Mouse (Mus musculus) testis, adult 2 months (tissue): ENCODE measurements around the gene C2cd4c. TPM values are rescaled to one million over a fixed set of nuclear protein-coding genes. Genes with fewer than 3 reads are reported as not detected.

ENCODE experiments used
- H3K27ac ChIP-seq: fragments of 200-500 bp; 2 replicates; pipeline ENCODE4 v1.5.1; 2012; ENCODE audit warnings: low read depth, low read length; ENCODE audit not compliant: control insufficient read depth, insufficient read depth
- H3K27me3 ChIP-seq: fragments of 200-500 bp; 2 replicates; pipeline ENCODE4 v1.6.1; 2012; ENCODE audit warnings: mild to moderate bottlenecking, low read length, moderate library complexity; ENCODE audit not compliant: control insufficient read depth, insufficient read depth
- H3K36me3 ChIP-seq: fragments of 200-500 bp; 2 replicates; pipeline ENCODE4 v1.6.1; 2012; ENCODE audit warnings: mild to moderate bottlenecking, low read length; ENCODE audit not compliant: control insufficient read depth, insufficient read depth
- H3K4me1 ChIP-seq: fragments of 200-500 bp; 2 replicates; pipeline ENCODE4 v1.6.1; 2012; ENCODE audit warnings: low read length; ENCODE audit not compliant: control insufficient read depth, insufficient read depth
- H3K4me3 ChIP-seq: fragments of 200-500 bp; 2 replicates; pipeline ENCODE4 v1.5.1; 2012; ENCODE audit warnings: low read depth, mild to moderate bottlenecking, low read length, moderate library complexity, mixed read lengths; ENCODE audit not compliant: control insufficient read depth
- CTCF ChIP-seq: fragments of 200-500 bp; IDR thresholded peaks from 2 replicates; pipeline ENCODE4 v1.5.1; 2012; ENCODE audit warnings: low read depth, mild to moderate bottlenecking, inconsistent platforms, low read length, moderate library complexity; ENCODE audit not compliant: control insufficient read depth, insufficient read depth, insufficient replicate concordance
- POLR2A ChIP-seq: fragments of 200-500 bp; IDR thresholded peaks from 2 replicates; pipeline ENCODE4 v1.6.1; 2012; ENCODE audit warnings: low read depth, mild to moderate bottlenecking, inconsistent platforms, low read length, moderate library complexity; ENCODE audit not compliant: control insufficient read depth
- polyA plus RNA-seq: library from polyadenylated mRNA; depleted of rRNA; stranded (reverse); fragments of >200 nt; gene quantifications from 2 replicates; pipeline ENCODE4 v1.2.3, GENCODE M21; 2012; rRNA removed

C2cd4c gene
- polyA plus RNA-seq, 1 experiment: 1.5 TPM

DNA sequence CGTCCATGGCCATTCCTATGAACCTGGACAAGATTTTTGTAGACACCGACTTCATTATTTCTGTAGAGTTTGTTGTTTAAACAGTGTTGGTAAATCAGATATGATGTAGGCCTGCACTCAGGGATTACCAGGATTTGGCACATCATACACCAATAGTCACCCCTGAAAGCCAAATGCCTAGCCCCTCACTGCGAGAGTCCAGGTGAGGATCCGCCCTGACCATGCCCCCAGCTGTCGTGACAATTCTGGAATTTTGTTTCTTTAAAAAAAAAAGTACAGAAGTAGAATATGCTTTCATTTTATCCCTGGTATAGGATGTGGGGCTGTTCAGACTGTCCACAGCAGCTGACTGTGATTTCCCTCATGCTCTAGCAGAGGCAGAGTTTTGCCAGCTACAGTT lies 43.9 kb downstream of the C2cd4c start:
- TF ChIP-seq POLR2A (no peak), CTCF (no peak)
- Histone ChIP-seq H3K36me3 (no peaks in the 10 kb centered on the region), H3K27ac (no peak overlapping the region), H3K4me3 (no peak overlapping the region), H3K27me3 (no peaks in the 10 kb centered on the region), H3K4me1 (no peaks in the 10 kb centered on the region)

- Histone ChIP-seq H3K4me1 (peaks cover 6% of the 10 kb centered on the region), H3K27ac (no peak overlapping the region), H3K27me3 (no peaks in the 10 kb centered on the region), H3K4me3 (no peak overlapping the region), H3K36me3 (no peaks in the 10 kb centered on the region)
- TF ChIP-seq CTCF: no peak
- no peak for TF ChIP-seq POLR2A
These were observed 54.1 kb downstream of the C2cd4c start for GRCm38 (mm10) chr10:79559716-79560115.

- Histone ChIP-seq H3K27ac (no peak overlapping the region), H3K36me3 (no peaks in the 10 kb centered on the region), H3K4me3 (no peak overlapping the region), H3K4me1 (peaks cover 24% of the 10 kb centered on the region), H3K27me3 (no peaks in the 10 kb centered on the region)
- TF ChIP-seq POLR2A: no peak
These were observed 56.3 kb downstream of the C2cd4c start for GRCm38 (mm10) chr10:79557496-79557895.

DNA sequence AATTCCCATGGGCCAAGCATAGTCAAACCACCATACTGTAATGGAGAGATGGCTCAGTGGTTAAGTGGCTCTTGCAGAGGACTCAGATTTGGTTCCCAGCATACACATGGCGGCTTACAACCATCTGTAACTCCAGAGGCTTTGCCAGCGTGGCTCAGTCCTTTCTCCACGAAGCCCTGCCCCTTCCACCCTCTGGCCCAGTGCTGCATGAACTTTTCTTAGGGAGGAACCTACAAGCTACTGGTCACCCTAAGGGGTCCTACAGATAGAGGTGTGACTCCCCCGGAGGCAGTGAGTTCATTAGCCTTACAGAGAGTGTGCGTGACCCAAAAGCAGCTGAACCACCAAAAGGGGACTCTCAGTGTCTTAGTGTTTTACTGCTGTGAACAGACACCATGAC lies 56.9 kb downstream of the C2cd4c start:
- Histone ChIP-seq H3K4me1 (peaks cover 24% of the 10 kb centered on the region), H3K4me3 (no peak overlapping the region), H3K27ac (no peak overlapping the region), H3K36me3 (no peaks in the 10 kb centered on the region), H3K27me3 (no peaks in the 10 kb centered on the region)
- TF ChIP-seq POLR2A (no peak), CTCF (no peak)

Other genes with a start within 250 kb of the C2cd4c start
- gene Vmn2r83, start 145.3 kb downstream of the C2cd4c start, polyA plus RNA-seq: not detected in 2 replicates
- gene Plpp2, start 80.2 kb downstream of the C2cd4c start, polyA plus RNA-seq: 4.1 and 5.1 TPM in 2 replicates
- gene Mier2, start 58.8 kb downstream of the C2cd4c start, polyA plus RNA-seq: 25.1 and 28.0 TPM in 2 replicates
- 407 and 425 TPM in 2 replicates for gene Theg, start 26.7 kb downstream of the C2cd4c start, polyA plus RNA-seq
- gene Shc2, start 23.9 kb upstream of the C2cd4c start, polyA plus RNA-seq: 4.5 and 5.8 TPM in 2 replicates
- gene Odf3l2, start 31.7 kb upstream of the C2cd4c start, polyA plus RNA-seq: not detected in 2 replicates
- gene Madcam1, start 50.5 kb upstream of the C2cd4c start, polyA plus RNA-seq: not detected in 2 replicates
- 33.9 and 36.7 TPM in 2 replicates for gene Tpgs1, start 55.3 kb upstream of the C2cd4c start, polyA plus RNA-seq
- 855 and 952 TPM in 2 replicates for gene Cdc34, start 68.2 kb upstream of the C2cd4c start, polyA plus RNA-seq
- gene Gzmm, start 75.0 kb upstream of the C2cd4c start, polyA plus RNA-seq: 0.33 and 0.52 TPM in 2 replicates
- gene Bsg, start 90.5 kb upstream of the C2cd4c start, polyA plus RNA-seq: 849 and 920 TPM in 2 replicates
- 0.69 and 0.88 TPM in 2 replicates for gene Hcn2, start 102.6 kb upstream of the C2cd4c start, polyA plus RNA-seq
- 30.6 and 32.5 TPM in 2 replicates for gene Polrmt, start 132.6 kb upstream of the C2cd4c start, polyA plus RNA-seq
- gene Fgf22, start 141.1 kb upstream of the C2cd4c start, polyA plus RNA-seq: 0.28 and 0.53 TPM in 2 replicates
- gene Rnf126, start 152.9 kb upstream of the C2cd4c start, polyA plus RNA-seq: 989 and 1,153 TPM in 2 replicates
- 13.8 and 16.1 TPM in 2 replicates for gene Fstl3, start 163.2 kb upstream of the C2cd4c start, polyA plus RNA-seq
- gene Prss57, start 176.9 kb upstream of the C2cd4c start, polyA plus RNA-seq: 0.11 TPM in 1 of 2 replicates, not detected in the other
- 8.1 and 9.1 TPM in 2 replicates for gene Palm, start 179.5 kb upstream of the C2cd4c start, polyA plus RNA-seq
- gene Misp, start 207.0 kb upstream of the C2cd4c start, polyA plus RNA-seq: 0.27 and 0.36 TPM in 2 replicates
- 125 and 126 TPM in 2 replicates for gene Ptbp1, start 240.4 kb upstream of the C2cd4c start, polyA plus RNA-seq